Mouse (Mus musculus) liver, adult 2 months (tissue): ENCODE data around the gene Nod2.

Source experiments
- CTCF ChIP-seq: fragments of 200-500 bp; IDR thresholded peaks from 2 replicates; pipeline ENCODE4 v1.5.1; 2011; ENCODE audit warnings: low read depth, low read length, control low read depth
- POLR2A ChIP-seq: fragments of 200-500 bp; IDR thresholded peaks from 2 replicates; pipeline ENCODE4 v1.6.1; 2011; ENCODE audit warnings: low read length, control low read depth; ENCODE audit not compliant: insufficient read depth; ENCODE audit errors: extremely low read depth

DNA sequence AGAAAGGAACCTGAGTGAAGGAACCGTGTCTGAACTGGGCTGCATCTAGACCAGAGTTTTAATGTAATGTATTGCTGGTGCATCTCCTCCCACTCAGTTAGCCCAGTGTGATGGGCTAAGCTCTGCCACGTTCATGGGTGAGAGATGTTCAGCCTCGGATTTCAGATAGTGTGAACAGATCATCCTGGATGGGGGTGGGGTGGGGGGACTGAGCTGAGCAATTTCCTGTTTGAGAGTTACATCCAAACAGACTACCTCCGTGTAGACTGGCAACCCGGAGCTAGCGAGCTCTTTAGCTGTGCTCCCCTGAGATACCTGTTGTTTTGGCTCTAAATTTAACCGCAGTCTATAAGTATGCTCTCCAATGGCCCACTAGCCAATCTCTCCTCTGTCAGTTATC, 44.8 kb downstream of the Nod2 start:
- no peak for TF ChIP-seq POLR2A
- TF ChIP-seq CTCF = no peak
